Mouse (Mus musculus) 3134 (cell line): ENCODE measurements around the gene Frat2.

Experiments used
- DNase-seq: peaks from one replicate; pipeline ENCODE4 v3.0.0-alpha.2; 2011; ENCODE audit warnings: low spot score; ENCODE audit not compliant: insufficient read length; ENCODE audit errors: extremely low read depth

Gene Frat2

GRCm38 (mm10) chr19:41824950-41825349 lies 23.0 kb downstream of the Frat2 start:
- no peak for DNase-seq

DNA sequence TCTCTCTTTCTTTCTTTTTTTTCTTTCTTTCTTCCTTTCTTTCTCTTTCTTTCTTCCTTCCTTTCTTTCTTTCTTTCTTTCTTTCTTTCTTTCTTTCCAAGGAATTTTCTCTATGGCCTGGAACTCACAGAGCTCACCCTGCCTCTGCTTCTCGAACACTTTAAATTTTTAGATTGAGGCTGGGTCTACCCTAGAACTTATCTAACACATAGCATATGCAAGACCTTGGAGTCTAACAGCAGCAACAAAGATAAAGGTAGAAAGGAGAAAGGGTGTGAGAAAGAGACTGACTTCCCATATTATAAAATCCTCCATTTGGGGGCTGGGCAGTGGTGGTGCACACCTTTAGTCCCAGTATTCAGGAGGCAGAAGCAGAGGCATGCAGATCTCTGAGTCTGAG lies 25.3 kb downstream of the Frat2 start:
- DNase-seq = no peak

DNA sequence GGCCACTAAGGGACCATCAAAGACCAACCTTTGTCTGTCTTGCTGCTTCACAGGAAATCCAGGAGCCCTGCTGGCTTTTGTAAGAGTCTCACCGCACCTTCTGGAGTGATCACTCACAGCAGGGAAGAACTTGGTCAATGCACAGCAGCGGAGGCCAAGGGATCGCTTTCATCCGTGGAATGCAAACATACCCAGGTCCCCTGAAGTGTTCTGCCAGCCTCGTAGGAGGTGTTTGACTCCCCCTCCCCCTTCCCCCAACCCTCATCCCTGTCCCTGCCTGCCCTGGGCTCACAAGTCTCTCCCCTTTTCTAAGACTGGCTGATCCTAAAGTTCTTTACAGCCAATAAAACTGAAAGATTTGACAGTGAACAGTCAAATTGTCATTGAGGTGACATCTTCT lies 26.5 kb downstream of the Frat2 start:
- no peak for DNase-seq

GRCm38 (mm10) chr19:41818749-41819148 lies 29.2 kb downstream of the Frat2 start:
- no peak for DNase-seq

DNA sequence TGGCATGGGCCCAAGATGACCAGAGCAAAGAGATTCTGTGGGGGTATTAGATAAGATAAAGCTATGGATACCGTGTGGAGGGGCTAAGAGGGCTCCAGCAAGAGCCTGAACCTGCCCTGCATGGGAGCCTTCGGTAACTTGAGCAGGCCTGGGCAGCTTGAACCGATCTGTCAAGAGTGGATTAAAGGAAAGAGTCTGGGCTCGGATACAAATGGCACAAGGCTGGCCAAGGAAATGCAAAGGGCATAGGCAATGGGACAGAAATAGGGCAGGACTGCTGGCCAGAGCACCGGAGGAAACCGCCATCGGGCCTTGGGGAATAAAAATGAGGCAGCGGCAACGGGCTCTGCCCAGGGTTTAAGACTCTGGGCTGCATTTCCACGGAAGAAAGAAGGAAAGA lies 30.6 kb downstream of the Frat2 start:
- no peak for DNase-seq

DNA sequence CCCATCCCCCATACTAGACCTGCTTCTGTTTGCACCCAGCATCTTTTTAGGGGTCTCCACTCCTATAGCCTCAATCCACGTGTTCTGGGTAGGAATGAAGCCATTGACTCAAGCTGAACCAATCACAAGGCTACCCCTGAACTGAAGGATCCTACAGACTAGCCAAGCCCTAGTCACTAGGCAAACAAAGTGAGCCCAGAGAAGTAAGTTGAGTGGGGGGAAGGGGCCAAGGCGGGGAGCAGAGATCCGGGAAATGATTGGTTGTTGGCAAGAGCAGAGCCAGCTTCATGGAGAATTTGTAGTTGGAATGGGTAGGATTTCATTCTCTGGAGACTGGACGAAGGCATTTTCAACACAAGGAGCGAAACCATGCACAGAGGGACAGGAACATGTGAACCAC lies 31.0 kb downstream of the Frat2 start:
- DNase-seq = no peak

- no peak for DNase-seq
These were observed 31.5 kb downstream of the Frat2 start for GRCm38 (mm10) chr19:41816410-41816809.

GRCm38 (mm10) chr19:41813374-41813773 lies 34.6 kb downstream of the Frat2 start:
- DNase-seq = no peak

DNA sequence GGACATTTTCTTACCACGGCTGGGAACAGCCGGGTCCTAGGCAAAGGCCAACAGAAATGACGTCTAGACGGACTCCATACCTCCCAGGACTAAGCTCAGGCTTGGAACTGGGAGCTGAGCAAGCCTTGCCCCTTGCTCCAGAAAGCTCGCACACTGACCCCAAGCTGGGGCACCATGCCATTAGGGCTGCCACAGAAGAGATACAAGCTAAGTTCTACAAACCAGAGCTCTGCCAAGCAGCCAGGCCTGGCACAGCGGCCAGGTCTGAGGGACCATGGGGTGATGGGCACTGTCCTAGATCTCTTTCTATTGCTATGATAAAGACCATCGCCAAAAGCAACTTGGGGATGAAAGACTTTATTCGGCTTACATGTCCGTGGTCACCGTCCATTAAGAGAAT lies 35.4 kb downstream of the Frat2 start:
- no peak for DNase-seq

DNA sequence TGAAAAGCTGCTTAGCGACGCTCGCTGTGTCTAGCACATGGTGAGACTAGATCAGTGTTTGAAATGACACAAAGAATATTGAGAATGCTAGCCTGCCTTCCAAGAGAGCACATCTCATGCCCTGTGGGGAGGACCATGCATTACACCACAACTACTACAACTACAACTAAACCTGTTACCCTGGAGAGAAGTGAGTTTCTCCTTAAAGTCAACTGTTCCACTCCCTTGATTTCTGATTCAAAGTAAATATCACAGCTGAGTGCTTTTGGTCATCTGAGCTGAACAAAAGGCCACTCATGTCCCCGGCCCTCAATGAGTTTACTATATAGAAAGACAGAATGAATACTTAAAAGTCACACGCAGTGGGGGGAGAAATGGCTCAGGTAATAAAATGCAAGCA lies 37.9 kb downstream of the Frat2 start:
- no peak for DNase-seq

- DNase-seq = no peak
These were observed 39.8 kb downstream of the Frat2 start for GRCm38 (mm10) chr19:41808104-41808634.

DNA sequence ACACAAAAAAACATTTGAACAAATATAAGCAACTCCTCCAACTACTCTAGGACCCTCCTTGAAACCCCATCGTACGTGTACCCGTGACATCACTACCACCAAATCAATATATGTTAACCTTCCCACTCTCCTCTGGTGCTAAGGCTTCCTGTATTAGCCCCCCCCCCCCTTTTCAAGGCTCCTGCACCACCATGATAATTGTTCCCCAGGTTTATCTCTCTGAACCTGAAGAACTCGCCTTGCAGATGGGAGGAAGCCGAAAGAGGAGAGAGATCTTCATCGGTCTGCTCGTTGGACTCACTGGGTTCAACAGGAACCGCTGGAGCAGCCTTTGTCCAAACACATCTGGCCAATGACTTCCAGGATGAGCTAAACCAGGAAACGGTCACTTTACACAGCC lies 40.4 kb downstream of the Frat2 start:
- no peak for DNase-seq

- no peak for DNase-seq
These were observed 42.1 kb downstream of the Frat2 start for GRCm38 (mm10) chr19:41805831-41806230.

GRCm38 (mm10) chr19:41803322-41803721 lies 44.6 kb downstream of the Frat2 start:
- DNase-seq = no peak

GRCm38 (mm10) chr19:41801742-41802369 lies 46.1 kb downstream of the Frat2 start, which contains the start of gene Arhgap19:
Gene Arhgap19, minus strand, starts transcription at chr19:41802047.
- DNase-seq = peak; percentile 96

DNA sequence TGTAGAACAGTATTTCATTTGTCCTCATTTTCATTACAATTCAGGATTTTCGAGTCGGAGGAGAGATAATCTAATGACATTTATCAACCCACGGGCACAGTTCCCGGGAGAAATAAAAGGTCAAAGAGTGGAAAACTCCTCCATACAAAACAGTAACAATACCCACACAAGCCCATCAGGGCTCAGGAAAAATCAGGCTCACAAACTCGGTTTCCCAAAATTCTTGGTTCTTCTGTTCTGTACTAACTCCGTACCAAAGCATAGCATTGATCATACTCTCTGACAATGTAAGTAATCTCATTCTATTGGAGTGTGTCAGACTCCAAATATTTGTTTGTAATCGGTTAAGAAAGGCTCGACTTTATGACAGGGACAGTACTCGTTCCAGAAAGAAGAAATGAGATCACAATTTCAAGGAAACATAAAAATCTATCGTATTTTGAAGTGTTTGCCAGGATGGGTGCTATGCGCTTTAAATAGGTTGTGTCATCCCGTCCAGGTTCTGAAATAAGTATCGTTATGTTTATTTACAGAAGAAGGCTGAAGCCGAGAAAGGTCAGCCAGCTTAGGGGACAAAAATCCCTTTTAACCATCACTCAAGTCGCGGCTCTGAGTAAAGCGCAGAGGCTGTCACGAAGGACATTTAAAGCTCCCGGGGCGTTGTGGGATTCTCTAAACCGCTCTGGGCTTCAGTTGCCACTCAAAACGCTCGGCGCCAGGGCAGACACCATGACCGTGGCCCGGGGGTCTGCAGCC lies 46.8 kb downstream of the Frat2 start:
- no peak for DNase-seq

DNA sequence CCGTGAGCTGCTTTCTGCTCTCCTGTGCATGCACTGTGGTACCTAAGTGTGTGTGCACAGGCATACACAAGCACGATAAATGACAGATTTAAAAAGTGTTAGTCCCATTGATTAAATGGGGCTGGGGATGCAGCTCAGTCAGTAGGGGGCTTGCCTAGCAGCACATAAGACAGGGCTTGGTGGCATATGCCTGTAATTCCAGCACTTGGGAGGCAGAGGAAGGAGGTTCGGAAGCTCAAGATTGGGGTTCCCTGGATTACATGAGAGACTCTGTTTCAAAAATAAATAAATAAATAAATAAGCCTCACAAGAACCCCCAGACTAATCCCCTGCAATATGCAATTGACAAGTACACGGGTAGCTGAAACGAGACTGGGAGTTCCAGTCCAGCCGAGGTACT lies 47.5 kb downstream of the Frat2 start:
- no peak for DNase-seq

GRCm38 (mm10) chr19:41797536-41797935 lies 50.4 kb downstream of the Frat2 start:
- no peak for DNase-seq

DNA sequence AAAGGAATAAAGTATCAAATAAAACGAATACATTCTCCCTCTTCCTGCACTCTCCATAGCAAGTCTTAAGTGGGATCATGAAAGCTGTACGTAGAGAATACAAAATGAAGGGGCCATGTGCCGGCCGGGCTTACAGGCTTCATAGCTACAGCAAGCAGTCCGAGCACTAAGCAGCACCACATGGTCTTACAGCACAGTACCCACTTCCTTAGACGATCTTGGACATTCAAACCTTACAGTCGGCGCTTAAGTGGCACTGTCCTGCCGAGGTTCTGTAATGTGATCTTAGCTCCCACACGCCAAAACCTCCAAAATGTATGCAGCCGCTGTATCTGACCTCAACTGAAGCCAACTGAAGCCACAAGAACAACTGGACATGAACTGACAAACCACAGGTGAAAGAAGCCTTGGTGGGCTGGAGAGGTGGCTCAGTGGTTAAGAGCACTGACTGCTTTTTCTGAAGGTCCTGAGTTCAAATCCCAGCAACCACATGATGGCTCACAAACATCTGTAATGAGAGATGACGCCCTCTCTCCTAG lies 51.1 kb downstream of the Frat2 start:
- peak; percentile 52 for DNase-seq

DNA sequence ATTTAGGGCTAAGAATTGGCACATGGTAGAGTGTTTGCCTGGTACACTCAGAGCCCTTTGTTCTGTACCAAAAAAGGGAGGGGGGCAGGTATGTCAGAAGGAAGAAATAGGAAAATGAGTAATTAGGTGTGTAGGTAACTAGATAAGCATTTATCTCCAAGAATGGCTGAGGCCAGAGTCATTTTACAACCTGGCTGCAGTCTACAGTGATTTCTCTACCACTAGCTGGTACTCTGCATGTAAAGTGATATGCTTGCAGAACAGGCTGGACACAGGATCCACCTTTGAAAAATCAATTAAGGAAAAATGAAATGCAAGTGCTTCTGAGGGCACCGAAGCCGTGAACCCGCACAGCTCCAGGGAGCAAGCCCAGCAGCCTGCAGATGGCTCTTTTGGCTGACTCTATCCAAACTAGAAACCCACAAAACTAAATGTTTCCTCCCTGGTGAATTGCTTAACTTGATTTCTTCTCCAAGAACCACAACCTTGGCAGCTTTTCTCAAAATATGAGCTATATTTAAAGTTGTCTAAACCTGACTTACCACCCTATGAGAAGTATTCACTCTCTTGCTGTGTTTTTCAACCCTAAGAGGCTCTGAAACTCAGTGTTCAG lies 51.7 kb downstream of the Frat2 start:
- DNase-seq = peak; percentile 40
